Mouse (Mus musculus): ENCODE data around the gene Lrp1.

The Lrp1 gene

DNA sequence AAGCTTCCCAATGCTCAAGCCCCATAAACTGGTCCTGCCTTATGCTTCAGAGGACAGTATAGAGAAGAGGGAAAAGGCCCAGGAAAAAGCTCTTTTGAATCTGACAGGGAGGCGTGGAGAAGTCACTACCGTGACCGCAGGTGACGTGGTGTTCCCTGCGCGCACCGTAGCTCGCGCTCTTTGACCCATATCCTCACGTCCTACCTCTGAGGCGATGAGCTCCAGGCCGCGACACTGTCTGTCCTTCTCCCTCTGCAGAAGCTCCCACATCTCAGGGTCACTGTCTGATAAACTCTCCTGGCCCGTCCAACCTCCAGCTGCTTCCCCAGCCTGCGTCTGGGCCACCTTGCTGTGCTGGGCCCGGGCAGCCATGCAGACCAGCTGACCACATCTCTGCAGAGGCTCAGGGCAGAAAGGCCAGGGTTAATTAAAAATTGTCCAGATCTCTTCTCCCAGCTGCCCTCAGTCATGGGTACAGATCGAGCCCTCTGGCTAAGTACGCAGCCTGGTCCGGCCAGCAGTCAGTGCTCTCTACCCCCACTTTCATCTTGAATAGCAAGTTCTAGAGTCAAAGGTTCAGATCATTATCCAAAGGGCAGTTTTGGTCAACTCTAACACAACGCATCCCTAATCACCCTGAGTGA lies 100.1 kb downstream of the Lrp1 start:
- no peak for DNase-seq (ENCODE audit: low spot score)

DNA sequence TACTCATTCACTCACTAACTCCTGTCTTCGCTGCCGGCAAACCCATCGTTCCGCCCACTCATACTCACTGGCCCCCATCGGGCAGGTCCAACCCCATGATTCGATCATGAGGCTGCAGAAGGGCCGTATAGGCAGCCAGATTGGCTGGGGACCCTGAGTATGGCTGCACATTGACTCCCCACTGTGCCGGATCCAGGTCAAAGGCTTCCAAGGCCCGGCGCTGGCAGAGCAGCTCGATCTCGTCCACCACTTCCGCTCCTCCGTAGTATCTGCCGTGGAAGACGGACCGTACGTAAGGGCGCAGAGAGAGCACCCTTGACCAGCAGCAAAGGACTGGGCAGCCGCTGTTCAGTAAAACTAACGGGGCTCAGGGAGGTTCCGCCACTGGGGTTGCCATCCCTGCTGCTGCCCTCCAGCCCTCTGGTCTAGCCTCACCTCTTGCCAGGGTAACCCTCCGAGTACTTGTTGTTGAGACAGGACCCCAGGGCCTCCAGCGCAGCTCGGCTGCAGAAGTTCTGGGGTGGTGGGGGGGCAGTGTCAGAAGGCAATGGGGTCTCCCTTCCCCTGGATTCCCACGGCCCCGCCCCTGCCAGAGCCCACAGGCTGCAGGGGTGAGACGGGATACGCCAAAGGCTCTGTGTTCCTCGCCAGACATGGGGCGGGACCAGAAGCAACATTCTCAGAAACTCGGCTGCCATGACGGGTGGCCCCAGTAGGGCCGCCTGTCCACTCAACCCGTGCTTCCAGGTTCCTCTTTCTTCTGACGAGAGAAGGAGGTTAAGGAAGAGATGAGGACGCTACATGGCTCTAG lies 100.8 kb downstream of the Lrp1 start:
- DNase-seq (ENCODE audit: low spot score): no peak

DNA sequence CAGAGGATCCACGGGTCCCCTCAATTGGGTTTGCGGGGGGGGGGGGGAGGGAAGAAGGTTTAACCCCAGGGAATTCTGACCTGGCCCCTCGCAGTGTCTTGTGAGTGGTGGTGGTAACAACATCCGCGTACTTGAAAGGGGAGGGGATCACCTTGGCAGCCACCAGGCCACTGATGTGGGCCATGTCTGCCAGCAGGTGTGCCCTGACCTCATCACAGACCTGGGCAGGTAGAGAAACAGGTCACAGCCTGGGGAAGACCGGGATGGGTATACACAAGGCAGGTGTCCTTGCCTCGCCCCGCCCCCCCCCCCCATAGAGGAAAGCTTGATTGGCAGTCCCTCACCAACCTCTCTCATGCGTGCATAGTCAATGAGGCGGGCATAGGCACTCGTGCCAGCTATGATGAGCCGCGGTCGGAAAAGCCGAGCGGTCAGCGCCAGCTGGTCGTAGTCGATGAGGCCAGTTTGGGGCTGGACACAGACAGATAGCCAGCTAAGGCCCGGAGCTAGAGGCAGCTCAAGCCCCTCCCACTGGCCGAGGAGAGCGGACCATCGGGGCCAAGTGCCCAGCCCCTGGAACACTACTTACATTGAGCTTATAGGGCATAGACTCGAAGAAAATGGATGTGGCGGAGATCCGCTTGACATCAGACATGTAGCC lies 101.8 kb downstream of the Lrp1 start:
- DNase-seq (ENCODE audit: low spot score): no peak

DNA sequence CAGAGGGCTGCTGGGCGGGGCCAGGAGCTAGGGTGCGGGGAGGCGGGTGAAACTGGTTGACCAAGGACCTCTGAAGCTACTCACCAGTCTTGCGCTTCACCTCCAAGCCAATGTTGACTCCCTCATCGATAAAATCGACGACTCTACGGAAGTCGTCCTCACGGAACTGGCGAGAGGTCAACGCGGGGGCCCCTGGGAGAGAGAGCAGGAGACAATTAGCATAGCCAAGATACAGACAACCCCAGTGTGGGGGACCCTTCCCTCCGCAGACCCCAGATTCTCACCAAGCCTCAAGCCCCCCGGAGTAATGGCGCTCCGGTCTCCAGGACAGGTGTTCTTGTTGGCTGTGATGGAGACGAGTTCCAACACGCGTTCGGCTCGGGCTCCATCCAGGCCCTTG lies 103.0 kb downstream of the Lrp1 start:
- no peak for DNase-seq (ENCODE audit: low spot score)

DNA sequence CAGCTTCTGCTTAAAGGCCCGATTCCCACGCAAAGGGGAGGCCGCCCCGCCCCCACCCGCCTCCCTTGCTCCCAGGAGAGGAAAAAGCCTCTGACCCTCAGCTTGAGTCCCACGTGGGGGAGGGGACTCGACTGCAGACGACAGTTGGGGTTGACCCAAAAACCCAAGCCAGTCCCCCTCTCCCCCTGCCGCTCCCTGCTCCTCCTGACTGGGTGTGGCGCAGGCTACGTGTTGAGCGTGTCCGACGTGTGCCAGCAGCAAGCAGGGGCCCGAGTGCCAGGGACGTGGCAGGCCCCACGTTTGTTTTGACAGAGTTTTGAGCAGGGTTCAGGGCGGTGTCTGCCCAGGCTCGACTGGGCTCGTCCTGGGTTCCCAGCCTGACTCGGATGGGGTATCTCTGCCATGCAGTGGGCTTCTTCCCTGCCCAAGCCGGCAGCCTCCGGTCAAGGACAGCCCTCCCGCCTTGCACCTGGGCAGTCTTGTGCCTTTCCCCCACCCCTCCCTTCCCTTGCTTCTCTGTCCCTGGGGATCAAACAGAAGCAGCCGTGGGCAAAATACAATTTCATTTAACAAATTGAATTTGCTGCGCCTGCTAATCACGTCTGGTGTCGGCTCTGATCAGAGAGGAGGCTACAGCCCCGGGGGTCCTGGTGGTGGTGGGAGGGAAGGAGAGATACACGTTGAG lies 104.2 kb downstream of the Lrp1 start:
- no peak for DNase-seq (ENCODE audit: low spot score)

DNA sequence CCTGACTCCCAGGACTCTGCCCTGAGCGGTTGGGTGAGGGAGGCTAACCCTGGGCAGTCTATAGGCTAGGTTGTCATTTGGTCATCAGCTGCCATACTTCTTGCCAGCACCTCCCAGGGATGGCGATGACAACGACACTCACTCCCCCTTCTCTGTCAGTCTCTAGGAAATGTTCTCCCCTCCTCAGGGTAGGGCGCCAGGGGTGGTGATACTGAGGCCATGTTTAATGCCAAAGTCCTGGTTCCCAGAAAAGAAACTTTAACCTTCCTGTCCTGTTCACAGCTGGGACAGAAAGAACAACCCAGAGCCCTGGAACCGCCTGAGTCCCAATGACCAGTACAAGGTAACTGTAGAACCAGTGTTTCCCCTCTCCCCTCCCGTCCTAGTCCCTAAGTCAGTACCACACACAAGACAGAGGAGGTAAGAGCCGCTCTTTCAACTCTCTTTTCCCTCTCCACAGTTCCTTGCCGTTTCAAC lies 104.9 kb downstream of the Lrp1 start:
- DNase-seq (ENCODE audit: low spot score): no peak

DNA sequence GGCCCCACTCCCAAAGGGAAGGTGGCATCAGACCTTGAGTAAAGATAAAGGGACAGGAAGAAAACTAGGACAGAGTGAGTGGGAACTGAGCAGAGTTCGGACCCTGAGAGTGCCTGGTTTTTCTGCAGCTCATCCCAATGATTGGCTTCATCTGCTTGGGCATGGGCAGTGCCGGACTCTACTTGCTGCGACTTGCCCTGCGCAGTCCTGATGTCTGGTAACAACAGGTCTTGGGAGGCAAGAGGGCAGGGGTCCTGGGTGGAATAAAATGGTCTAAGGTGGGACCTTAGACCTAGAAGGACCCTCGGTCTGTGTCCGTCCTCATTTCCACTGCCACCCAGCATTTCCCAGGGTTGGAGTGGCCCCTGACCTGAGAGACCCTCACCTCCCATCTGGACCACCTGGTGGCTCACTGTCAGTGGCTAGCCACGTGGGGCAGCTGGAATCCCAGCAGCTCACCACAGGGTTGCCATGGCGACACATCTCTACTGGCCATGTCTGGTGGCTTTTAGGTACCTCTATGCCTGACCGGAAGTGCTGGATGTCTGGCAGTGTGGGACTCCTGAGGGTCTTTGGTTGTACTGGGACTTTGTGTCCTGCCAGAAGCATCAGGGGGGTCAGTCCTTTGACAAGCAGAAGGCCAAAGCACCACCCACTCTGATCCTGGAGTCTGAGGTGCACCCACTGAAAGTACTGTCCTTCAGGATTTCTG lies 105.5 kb downstream of the Lrp1 start:
- DNase-seq (ENCODE audit: low spot score): no peak

DNA sequence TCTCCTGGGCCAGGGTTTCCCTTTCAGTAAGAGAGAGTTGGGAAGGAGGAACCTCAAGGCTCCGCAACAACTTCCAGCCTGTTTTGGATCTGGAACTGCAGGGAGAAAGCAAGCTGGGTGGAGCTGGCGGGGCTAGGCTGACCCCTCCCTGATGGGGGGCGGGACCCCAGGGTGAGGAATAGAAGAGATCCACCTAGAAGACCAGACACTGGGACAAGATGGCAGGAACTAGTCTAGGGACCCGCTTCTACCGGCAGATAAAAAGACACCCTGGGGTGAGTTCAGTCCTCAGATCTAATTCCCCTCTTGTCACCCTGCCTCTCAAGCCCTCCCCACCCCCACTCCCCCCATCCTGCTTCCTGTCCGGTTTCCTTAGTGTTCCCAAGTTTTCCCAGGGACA lies 106.2 kb downstream of the Lrp1 start, which contains the start of gene Ndufa4l2:
Gene Ndufa4l2, plus strand, starts transcription at position 204 of the 400 bp plus-strand sequence.
- DNase-seq (ENCODE audit: low spot score): no peak

DNA sequence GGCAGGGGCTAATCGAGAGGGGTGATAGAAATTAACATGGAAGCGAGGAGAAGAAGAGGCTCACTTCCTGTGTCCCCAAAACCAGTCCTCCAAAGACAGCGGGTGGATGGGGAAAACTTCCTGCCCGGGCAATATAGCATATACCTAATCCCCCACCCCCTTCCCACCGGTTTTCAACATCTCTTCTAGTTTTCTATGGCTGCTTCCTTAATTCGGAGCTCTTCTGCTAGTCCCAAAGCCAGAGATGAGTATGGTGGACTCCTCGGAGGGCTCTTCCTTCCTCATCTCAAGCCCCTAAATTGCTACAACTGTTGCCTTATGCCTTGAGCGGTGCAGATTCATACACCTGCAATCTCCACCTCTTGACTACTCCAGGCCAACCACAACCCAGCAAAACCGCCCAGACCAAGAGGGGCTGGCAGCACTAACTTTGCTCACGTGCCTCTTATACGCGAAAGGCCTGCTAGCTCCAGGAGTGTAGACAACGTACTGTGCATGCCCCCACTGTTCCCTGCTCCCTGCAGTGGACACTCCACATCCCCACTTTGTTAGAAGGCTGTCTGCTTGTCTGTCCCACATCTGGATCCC lies 106.7 kb downstream of the Lrp1 start:
- no peak for DNase-seq (ENCODE audit: low spot score)

DNA sequence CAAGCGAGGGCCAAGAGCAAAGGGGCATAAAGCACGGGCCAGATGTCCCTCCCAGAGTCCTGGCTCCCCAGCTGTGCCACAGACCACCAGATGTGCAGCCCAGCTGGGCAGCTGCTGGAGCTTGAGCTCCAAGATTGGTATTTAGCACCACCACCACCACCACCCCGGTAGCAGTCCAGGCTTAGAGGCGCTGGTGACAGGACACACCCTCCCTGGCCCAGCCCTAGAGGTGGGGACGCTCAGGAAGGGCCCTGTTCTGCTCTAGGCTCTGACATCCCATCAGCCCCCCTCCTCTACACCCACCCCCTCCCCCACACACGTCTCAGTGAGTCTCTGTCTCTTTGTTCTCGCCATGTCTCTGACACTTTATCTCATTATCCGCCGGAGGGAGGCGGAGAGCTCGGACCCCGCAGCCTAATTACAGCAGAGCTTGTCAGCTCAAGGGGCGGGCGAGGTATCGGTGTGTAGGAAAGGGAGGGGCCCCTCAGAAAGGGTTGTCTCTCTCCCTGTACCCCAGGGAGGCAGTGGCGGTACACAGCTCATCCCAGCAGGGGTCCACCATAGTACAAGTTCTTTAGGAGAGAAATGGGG lies 107.4 kb downstream of the Lrp1 start:
- no peak for DNase-seq (ENCODE audit: low spot score)

DNA sequence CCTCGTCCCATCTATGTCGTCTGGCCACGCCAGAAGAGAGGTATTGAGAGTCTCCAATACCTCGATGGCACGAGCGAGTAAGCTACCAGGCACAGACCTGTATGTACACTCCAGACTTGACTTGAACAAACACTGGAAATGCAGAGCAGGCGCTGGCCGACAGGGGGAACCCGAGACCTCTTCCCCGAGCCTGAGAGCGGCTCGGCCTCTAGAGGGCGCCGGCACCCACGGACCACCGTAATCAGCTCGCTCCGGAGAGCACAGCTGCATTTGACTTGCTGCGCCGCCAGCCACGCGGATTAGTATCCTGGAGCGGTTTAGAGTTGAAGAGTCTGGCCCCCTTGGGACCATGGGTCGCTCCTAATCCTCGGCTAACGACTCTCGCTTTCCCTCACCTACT lies 108.1 kb downstream of the Lrp1 start:
- DNase-seq (ENCODE audit: low spot score): peak; percentile 88

DNA sequence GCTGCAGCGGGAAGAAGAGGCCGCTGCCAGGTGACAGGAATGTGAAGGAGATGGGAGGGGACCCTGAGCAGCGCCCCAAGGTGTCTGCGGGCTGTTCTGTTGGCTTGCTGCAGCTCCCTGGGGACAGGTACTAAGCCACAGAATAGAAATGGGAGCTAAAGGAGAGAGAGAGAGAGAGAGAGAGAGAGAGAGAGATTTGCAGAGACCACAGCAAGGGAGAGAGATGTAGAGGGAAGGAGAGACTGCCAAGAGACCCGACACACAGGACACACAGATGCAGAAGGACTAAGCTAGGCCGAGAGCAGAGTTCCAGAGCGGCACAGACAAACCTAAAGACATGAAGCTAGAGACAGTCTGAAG lies 108.7 kb downstream of the Lrp1 start:
- DNase-seq (ENCODE audit: low spot score): no peak

DNA sequence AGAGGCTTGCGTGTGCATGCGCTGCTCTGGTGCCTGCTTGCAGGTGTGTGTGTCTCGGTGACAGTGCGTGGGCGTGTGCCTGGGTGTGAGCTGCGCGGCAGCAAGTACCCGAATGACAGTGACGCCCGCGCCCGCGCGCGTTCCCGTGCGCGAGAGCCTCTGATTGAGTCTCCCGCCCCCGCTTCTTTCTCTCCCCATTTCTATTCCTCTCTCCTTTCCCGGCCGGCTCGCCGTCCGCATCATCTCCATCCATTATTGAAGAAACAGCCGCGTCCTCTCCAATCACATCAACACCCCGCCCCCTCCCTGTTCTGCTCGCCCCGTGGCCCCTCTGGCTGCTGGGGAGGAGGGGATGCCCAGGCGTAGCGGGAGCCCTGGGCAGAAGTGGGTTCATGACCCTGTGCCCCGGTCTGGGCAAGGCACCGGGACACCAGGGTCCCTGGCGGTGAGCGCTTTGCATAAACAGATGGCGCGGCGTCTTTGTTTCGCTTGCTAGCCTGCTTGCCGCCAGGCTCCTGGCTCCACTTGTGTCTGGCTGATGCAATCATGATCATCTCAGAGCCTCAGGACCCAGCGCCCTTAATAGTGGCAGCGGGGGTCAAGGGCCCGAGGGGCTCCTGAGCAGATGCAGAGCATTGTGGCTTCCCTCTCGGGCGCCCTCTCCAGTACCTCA lies 109.2 kb downstream of the Lrp1 start:
- peak; percentile 91 for DNase-seq (ENCODE audit: low spot score)

DNA sequence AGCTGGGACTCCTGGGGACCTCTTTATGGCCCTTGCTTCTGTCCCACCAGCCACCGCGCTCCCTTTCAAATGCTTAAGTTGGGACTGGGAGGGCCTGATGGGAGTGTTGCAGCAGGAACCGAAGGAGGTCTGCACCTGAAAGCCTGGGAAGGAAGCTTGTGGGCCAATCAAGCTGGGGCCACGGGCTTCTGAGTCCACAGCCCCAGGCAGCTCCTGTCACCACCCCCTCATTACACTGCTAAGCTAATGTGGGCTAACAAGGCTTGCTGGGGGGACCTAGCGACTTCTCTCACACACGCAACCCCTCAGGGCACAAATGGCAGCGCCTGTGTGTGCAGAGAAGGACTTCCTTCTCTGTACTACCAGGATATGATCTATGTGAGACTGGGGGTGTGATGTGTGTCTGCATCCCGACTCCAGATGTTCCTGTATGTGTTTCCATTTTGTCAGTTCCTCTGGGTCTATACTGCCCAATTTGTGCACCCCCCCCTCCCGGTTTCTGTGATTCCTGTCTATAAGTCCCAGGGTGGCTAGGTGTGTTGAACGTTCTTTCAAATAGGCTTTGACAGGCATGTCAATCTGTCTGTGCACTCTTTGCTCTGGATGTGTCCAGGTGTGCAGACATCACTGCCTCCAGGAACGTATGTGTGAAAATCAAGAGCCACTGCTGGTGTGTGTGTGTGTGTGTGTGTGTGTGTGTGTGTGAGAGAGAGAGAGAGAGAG lies 109.9 kb downstream of the Lrp1 start:
- no peak for DNase-seq (ENCODE audit: low spot score)

DNA sequence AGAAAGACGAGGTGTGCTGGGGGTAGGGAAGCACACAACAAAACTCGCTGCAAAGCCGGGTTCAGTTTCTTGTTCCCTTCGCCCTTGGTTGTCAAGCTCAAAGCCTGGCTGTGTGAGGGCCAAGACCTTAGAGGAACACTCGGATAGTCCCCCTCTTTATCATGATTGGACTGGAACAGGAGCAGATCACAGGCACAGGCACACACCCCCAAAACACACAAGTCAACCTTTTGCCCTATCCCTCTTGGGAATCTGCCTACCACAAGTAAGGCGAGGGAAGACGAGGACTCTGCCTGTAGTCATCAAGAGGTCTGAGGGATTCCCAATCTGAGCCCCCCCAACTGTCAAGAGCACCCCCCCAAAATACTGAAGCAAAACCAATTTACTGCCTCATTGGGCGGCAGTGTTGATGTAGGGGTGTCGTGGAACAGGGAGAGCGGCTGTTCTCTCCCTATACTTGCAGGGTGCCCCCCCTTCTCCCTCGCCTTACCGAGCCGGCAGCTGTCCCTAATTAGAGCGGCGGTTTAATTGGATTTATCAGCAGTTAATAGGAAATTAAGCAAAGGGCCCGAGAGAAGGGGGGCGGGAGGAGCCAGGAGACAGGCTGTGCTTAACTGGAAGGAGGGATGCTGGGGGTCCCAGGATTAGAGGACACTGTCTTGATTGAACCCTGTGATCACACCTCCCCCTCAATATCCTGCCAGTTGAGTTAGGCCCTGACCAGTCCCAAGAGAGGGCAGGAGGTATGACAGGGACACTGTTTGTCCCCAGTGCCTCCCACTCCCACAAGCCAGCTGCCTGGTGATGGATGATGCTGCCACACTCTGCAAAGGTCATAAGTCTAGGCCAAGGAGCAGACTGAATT lies 110.9 kb downstream of the Lrp1 start:
- no peak for DNase-seq (ENCODE audit: low spot score)

DNA sequence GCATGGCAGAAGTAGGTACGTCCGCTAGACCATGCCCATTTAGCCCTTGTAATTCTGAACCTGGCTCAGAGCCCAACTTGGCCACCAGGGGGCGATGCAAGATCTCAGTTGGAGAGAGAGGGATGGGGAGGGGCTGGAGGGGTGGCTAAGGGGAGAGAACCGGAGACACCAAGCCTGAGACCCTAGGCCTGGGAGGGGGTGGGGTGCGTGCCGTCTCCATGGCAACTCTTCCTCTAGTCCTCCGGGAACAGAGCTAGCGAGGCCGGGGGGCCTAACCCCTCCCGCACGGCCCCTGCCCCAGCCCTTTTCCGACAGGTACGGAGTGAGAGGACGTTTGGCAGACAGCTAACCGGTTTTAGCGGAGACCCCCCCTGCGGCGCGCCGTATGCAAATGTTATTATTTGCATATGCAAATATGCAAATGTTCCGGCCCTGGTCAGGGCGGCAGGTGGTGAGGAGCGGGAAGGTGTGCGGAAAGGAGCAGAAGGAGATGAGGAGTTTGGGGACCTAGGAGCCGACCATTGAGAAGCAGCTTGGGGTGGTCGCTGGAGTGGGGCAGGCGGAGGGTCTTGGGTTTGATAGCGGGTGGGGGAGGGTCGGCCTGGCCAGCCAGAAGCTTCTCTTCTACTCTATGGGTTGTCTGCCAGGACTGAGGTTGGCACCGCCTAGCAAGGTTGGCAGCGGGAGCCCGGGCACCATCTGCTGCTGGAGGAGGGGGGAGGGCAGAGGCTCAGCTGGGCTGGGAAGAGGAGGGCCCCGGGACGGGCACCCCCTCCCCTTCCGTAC lies 111.7 kb downstream of the Lrp1 start:
- DNase-seq (ENCODE audit: low spot score): peak; percentile 72

DNA sequence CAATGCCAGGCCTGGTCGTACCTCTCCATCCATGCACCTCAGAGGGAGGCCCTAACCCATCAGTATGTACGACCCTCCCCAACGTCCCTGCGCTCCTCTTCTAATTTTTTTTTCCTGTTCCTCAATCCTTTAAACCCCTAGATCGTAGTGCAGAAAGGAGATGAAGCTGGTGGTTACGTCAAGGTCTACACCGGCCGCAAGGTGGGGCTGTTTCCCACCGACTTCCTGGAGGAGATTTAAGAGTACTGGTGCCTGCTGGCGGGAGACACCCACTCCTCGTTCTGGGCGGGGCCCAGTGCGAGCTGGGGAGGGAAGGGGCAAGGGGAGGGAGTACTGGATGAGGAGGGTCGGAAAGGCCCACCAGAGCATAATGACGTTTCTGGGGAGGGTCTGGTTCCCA lies 112.7 kb downstream of the Lrp1 start:
- DNase-seq (ENCODE audit: low spot score): peak; percentile 65
